ENCODE assay signal across 31 mouse cellular contexts in genomic region chr3:9497260-9497659, GRCm38 (mm10).
DNase-seq lines count a peak whose midpoint lies in the region; ATAC-seq and TF ChIP-seq lines count a peak whose summit lies in the region.
"Had no signal": no experiment of that assay in that cellular context is flagged by ENCODE, and none has a peak within 500 bp of the region (broad histone marks: within the 10 kb centered on the region; RNA-seq: fewer than 3 reads in every experiment).

No protein-coding gene starts in this region.

- no peak overlapping the region for H3K4me2 ChIP-seq in heart, embryonic 16.5 days (ENCODE audit: low read depth, low read length)
- H3K4me2 ChIP-seq in stomach, postnatal 0 days (replicated peaks; ENCODE audit: low read depth) = no peak overlapping the region
- H3K4me2 ChIP-seq: embryonic facial prominence, embryonic 15.5 days; forebrain, embryonic 15.5 days; hindbrain, embryonic 15.5 days; midbrain, embryonic 12.5 days; neural tube, embryonic 15.5 days had no signal

- no peaks in the 10 kb centered on the region for H3K36me3 ChIP-seq in heart, embryonic 16.5 days (ENCODE audit: control insufficient read depth, insufficient read depth)
- peaks cover 3% of the 10 kb centered on the region for H3K36me3 ChIP-seq in heart, adult 2 months (ENCODE audit: control insufficient read depth, insufficient read depth, low read length)
- no peaks in the 10 kb centered on the region for H3K36me3 ChIP-seq in stomach, postnatal 0 days (ENCODE audit: control insufficient read depth, insufficient read depth, low read length)
- H3K36me3 ChIP-seq: embryonic facial prominence, embryonic 10.5 days; embryonic facial prominence, embryonic 15.5 days; forebrain, embryonic 15.5 days; G1E; hindbrain, embryonic 10.5 days; hindbrain, embryonic 15.5 days; midbrain, embryonic 12.5 days; neural tube, embryonic 15.5 days had no signal

- H3K79me2 ChIP-seq in heart, adult 2 months (replicated peaks; ENCODE audit: control insufficient read depth, insufficient read depth, low read length) = no peaks in the 10 kb centered on the region

- peak overlapping the region; percentile 32 for H3K27ac ChIP-seq in heart, embryonic 16.5 days (ENCODE audit: low read length)
- no peak overlapping the region; the same call in 1 of the 2 replicates for H3K27ac ChIP-seq in heart, adult 2 months
- peak overlapping the region; percentile 81 for H3K27ac ChIP-seq in stomach, postnatal 0 days (replicated peaks)
- H3K27ac ChIP-seq: embryonic facial prominence, embryonic 10.5 days; embryonic facial prominence, embryonic 15.5 days; forebrain, embryonic 15.5 days; hindbrain, embryonic 10.5 days; hindbrain, embryonic 15.5 days; liver, embryonic 14.5 days; midbrain, embryonic 12.5 days had no signal

- no peaks in the 10 kb centered on the region for H3K9me3 ChIP-seq in heart, embryonic 16.5 days (replicated peaks; ENCODE audit: control insufficient read depth, low read length)
- no peaks in the 10 kb centered on the region for H3K9me3 ChIP-seq in stomach, postnatal 0 days (ENCODE audit: control insufficient read depth, low read length)
- H3K9me3 ChIP-seq: embryonic facial prominence, embryonic 10.5 days; embryonic facial prominence, embryonic 15.5 days; forebrain, embryonic 15.5 days; G1E; hindbrain, embryonic 10.5 days; hindbrain, embryonic 15.5 days; megakaryocyte, embryonic 14.5 days; midbrain, embryonic 12.5 days; neural tube, embryonic 15.5 days had no signal

- TF ChIP-seq EP300 in heart, adult 2 months (IDR thresholded peaks at IDR 0.05; ENCODE audit: insufficient read depth, low read depth, low read length) = no peak
- TF ChIP-seq EP300 in stomach, postnatal 0 days (optimal IDR thresholded peaks at IDR 0.05) = no peak

- TF ChIP-seq CTCF in heart, adult 2 months (IDR thresholded peaks at IDR 0.05) = no peak
- no peak for TF ChIP-seq CTCF in stomach, postnatal 0 days (IDR thresholded peaks at IDR 0.05; ENCODE audit: low read depth)

- WGBS in heart, embryonic 16.5 days = 61% methylated on average over 5 of the region's 5 CpGs
- 30% methylated on average over 5 of the region's 5 CpGs for WGBS in heart, adult 2 months
- WGBS in stomach, postnatal 0 days = 39% methylated on average over 5 of the region's 5 CpGs

- no peak overlapping the region for H3K4me3 ChIP-seq in heart, embryonic 16.5 days (ENCODE audit: low read length)
- H3K4me3 ChIP-seq in heart, adult 2 months = no peak overlapping the region
- H3K4me3 ChIP-seq in stomach, postnatal 0 days (ENCODE audit: low read depth, low read length) = no peak overlapping the region
- H3K4me3 ChIP-seq: embryonic facial prominence, embryonic 10.5 days; embryonic facial prominence, embryonic 15.5 days; forebrain, embryonic 15.5 days; hindbrain, embryonic 10.5 days; hindbrain, embryonic 15.5 days; megakaryocyte, embryonic 14.5 days; midbrain, embryonic 12.5 days; neural tube, embryonic 15.5 days had no signal

- ATAC-seq in heart, embryonic 16.5 days (replicated peaks; ENCODE audit: extremely low read depth, insufficient read depth, low FRiP score) = no peak
- peak; percentile 88 for ATAC-seq in stomach, postnatal 0 days (ENCODE audit: low FRiP score, low TSS enrichment)
- ATAC-seq in cerebellum, adult (ENCODE audit: insufficient number of reproducible peaks, low FRiP score, low TSS enrichment) = no peak
- ATAC-seq: forebrain, embryonic 15.5 days; inflammation-experienced regulatory T-cells, adult 6 months had no signal

- intact Hi-C loops in heart, postnatal 14 days (cut with DNase I) = no loop called here
- intact Hi-C loops in heart, adult 2 months (cut with DNase I) = no loop called here

- H3K9ac ChIP-seq in heart, embryonic 16.5 days (ENCODE audit: low read length) = no peak overlapping the region
- no peak overlapping the region for H3K9ac ChIP-seq in heart, adult 2 months (ENCODE audit: low read depth, low read length)
- no peak overlapping the region for H3K9ac ChIP-seq in stomach, postnatal 0 days (ENCODE audit: low read length)
- H3K9ac ChIP-seq: embryonic facial prominence, embryonic 15.5 days; forebrain, embryonic 15.5 days; hindbrain, embryonic 15.5 days; liver, embryonic 14.5 days; midbrain, embryonic 12.5 days; neural tube, embryonic 15.5 days had no signal

- peaks cover 53% of the 10 kb centered on the region for H3K4me1 ChIP-seq in heart, embryonic 16.5 days (ENCODE audit: control insufficient read depth, insufficient read depth, low read length)
- peaks cover 23% of the 10 kb centered on the region for H3K4me1 ChIP-seq in heart, adult 2 months (ENCODE audit: control insufficient read depth, insufficient read depth, low read length)
- peaks cover 6% of the 10 kb centered on the region for H3K4me1 ChIP-seq in stomach, postnatal 0 days (replicated peaks; ENCODE audit: control insufficient read depth, insufficient read depth)

- DNase-seq in heart, adult 11 months = peak; percentile 89
- no peak for DNase-seq in heart, postnatal 14 days
- DNase-seq in heart, adult 2 months = no peak
- peak; percentile 17 for DNase-seq in lung, postnatal 10 days
- no peak for DNase-seq in lung, postnatal 4 days
- peak; percentile 58 for DNase-seq in stomach, postnatal 0 days (ENCODE audit: low spot score)
- DNase-seq: adrenal gland, postnatal 14 days; cerebellum, adult 8-10 months; cerebellum, postnatal 25 days; gastrocnemius, postnatal 25 days; kidney, adult 2 months; kidney, postnatal 14 days; liver; lung, adult 2 months; lung, postnatal 36 days; retina, postnatal 1 day; right cerebral cortex, postnatal 14 days; thymus, postnatal 14 days had no signal

- no peak for TF ChIP-seq POLR2A in heart, adult 2 months (IDR thresholded peaks at IDR 0.05; ENCODE audit: insufficient read depth, low read depth, low read length)

- H3K27me3 ChIP-seq in heart, embryonic 16.5 days (ENCODE audit: control insufficient read depth, insufficient read depth, low read length) = no peaks in the 10 kb centered on the region
- no peaks in the 10 kb centered on the region for H3K27me3 ChIP-seq in heart, adult 2 months (ENCODE audit: control insufficient read depth, insufficient read depth, low read length)
- H3K27me3 ChIP-seq in stomach, postnatal 0 days (ENCODE audit: control insufficient read depth, insufficient read depth, low read length) = no peaks in the 10 kb centered on the region
- H3K27me3 ChIP-seq: embryonic facial prominence, embryonic 15.5 days; forebrain, embryonic 15.5 days; hindbrain, embryonic 15.5 days; midbrain, embryonic 12.5 days; neural tube, embryonic 15.5 days had no signal

Comparison
In these comparisons a context has a peak if more than half of its experiments do, and no peak if none do; other contexts are left out.
1. DNase-seq: peak in heart, adult 11 months (single experiment), lung, postnatal 10 days (single experiment) and stomach, postnatal 0 days (single experiment); none in heart, postnatal 14 days (0 of 2), heart, adult 2 months (0 of 2) and lung, postnatal 4 days (0 of 2).